Mouse (Mus musculus) T-cell, adult 2 months (primary cell): ENCODE measurements around the gene Sec31b.

ENCODE experiments used
- DNase-seq: peaks from one replicate; pipeline ENCODE4 v3.0.0; 2022; ENCODE audit warnings: low spot score

Gene Sec31b

GRCm38 (mm10) chr19:44475268-44475667, 70.4 kb downstream of the Sec31b start:
- no peak for DNase-seq

DNA sequence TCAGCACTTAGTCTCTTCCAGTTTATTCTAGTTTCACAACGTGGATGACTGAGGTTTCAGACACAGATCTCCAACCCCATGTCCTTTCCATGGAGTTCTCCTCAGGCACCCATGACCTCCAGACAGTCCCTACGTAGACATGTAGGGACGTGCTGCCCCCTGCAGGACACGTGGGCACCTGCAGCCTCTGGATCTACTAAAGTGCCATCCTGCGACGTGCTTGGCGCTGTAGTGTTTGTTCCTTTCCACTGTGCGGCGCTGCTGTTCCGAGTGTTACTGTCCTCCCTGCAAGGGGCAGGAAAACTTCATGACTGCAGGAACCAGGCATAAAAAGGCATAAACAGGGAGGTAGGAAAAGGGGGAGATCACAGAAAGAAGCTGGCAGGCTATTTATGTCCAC, 71.5 kb downstream of the Sec31b start:
- DNase-seq = peak; percentile 61
